Comparison of ENCODE assay signal across 11 mouse cellular contexts in the genomic region with DNA sequence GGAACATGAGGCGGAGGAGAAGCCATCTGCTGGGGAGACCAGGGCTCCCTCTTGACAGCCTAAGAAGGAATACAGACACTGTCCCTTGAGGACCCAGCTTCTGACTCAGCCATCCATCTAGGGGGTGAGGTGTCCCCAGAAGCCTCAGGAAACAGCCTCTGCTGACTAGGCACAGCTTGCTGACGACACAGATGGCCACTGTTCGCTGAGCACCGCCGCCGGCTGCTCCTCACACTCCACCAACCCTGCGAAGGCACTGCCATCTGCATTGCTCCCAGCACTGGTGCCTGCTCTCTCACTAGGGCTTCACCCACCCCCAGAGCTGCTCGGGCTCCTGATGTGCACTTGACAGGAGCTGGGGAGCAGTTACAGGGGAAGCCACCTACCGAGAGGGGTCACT. TPM values are rescaled to one million over a fixed set of nuclear protein-coding genes. Genes with fewer than 3 reads are reported as not detected.
DNase-seq lines count a peak whose midpoint lies in the region; ATAC-seq lines count a peak whose summit lies in the region.
"Had no signal": no experiment of that assay in that cellular context is flagged by ENCODE, and none has a peak within 500 bp of the region (broad histone marks: within the 10 kb centered on the region; RNA-seq: fewer than 3 reads in every experiment).

No protein-coding gene starts in this region.

- no peaks in the 10 kb centered on the region for H3K36me3 ChIP-seq in heart, embryonic 10.5 days
- no peaks in the 10 kb centered on the region for H3K36me3 ChIP-seq in liver, embryonic 12.5 days

- peaks cover 48% of the 10 kb centered on the region for H3K27me3 ChIP-seq in heart, embryonic 10.5 days (ENCODE audit: insufficient read depth, poor library complexity, severe bottlenecking)
- 0 out of 2 replicates have a peak, but pooled peaks cover 22% of the 10 kb centered on the region for H3K27me3 ChIP-seq in liver, embryonic 12.5 days (replicated peaks)
- H3K27me3 ChIP-seq: limb, embryonic 15.5 days had no signal

- H3K4me1 ChIP-seq in heart, embryonic 10.5 days, result peaks cover 55% of the 10 kb centered on the region
- H3K4me1 ChIP-seq in liver, embryonic 12.5 days, result no peaks in the 10 kb centered on the region

- peak overlapping the region; percentile 31; the same call in 1 of the 2 replicates for H3K27ac ChIP-seq in heart, embryonic 10.5 days
- no peak overlapping the region for H3K27ac ChIP-seq in liver, embryonic 12.5 days
- H3K27ac ChIP-seq: limb, embryonic 15.5 days had no signal

- no peak for DNase-seq in heart, embryonic 10.5 days (ENCODE audit: low spot score)
- DNase-seq in heart, postnatal 25 days (ENCODE audit: low spot score), result no peak
- peak; percentile 81 to 84 for DNase-seq in layer of hippocampus, postnatal 14 days (ENCODE audit: low spot score in 2 of 2)
- DNase-seq in right cerebral cortex, adult 18-20 months, result peak; percentile 90
- DNase-seq in thymus, postnatal 25 days, result no peak
- no peak for DNase-seq in c-Kit-positive CD71-positive TER-119-positive erythroid progenitor cells, embryonic 14.5 days (ENCODE audit: low spot score)
- DNase-seq: adrenal gland, postnatal 25 days; heart, postnatal 10 days had no signal

- peak; percentile 88 for ATAC-seq in frontal cortex, adult (ENCODE audit: low TSS enrichment)
- ATAC-seq in liver, embryonic 12.5 days, result no peak

- H3K9ac ChIP-seq in liver, embryonic 12.5 days, result no peak overlapping the region
- H3K9ac ChIP-seq: limb, embryonic 15.5 days had no signal

- 61% methylated on average over 9 of the region's 9 CpGs for WGBS in heart, embryonic 10.5 days
- 62% methylated on average over 9 of the region's 9 CpGs for WGBS in liver, embryonic 12.5 days (ENCODE audit: insufficient replicate concordance)

- H3K9me3 ChIP-seq in heart, embryonic 10.5 days, result no peaks in the 10 kb centered on the region
- no peaks in the 10 kb centered on the region for H3K9me3 ChIP-seq in liver, embryonic 12.5 days (replicated peaks)
- H3K9me3 ChIP-seq: limb, embryonic 15.5 days had no signal

- H3K4me2 ChIP-seq in liver, embryonic 12.5 days, result no peak overlapping the region
- H3K4me2 ChIP-seq: limb, embryonic 15.5 days had no signal

- intact Hi-C loops in heart, postnatal 25 days (cut with DNase I), result no loop called here

- no peak overlapping the region for H3K4me3 ChIP-seq in heart, embryonic 10.5 days
- no peak overlapping the region for H3K4me3 ChIP-seq in liver, embryonic 12.5 days
- H3K4me3 ChIP-seq: limb, embryonic 15.5 days had no signal

RNA-seq across cellular contexts. Expression of gene Tspan11, which starts 38.5 kb away (rescaled TPM):
- 1.4 and 1.8 TPM in 2 replicates for polyA plus RNA-seq in heart, embryonic 10.5 days (2016; fragmentation: Nextera tagmentation; extraction: Ambion mirVana)
- 1 to 10 TPM; 1.1 to 2.3 TPM for total RNA-seq in heart, postnatal 25 days (2021)
- total RNA-seq in layer of hippocampus, postnatal 14 days (2021), result 1 to 10 TPM; 2.8 to 4.7 TPM
- 0.43 and 1.5 TPM in 2 replicates for polyA plus RNA-seq in liver, embryonic 12.5 days (2016; fragmentation: Nextera tagmentation; extraction: Ambion mirVana)

Comparison
In these comparisons a context has a peak if more than half of its experiments do, and no peak if none do; other contexts are left out.
1. DNase-seq: peak in layer of hippocampus, postnatal 14 days (2 of 2) and right cerebral cortex, adult 18-20 months (single experiment); none in heart, embryonic 10.5 days (single experiment), heart, postnatal 25 days (single experiment), thymus, postnatal 25 days (single experiment) and c-Kit-positive CD71-positive TER-119-positive erythroid progenitor cells, embryonic 14.5 days (single experiment).